Mouse (Mus musculus): ENCODE results near the gene Rpl15. TPM values are rescaled to one million over a fixed set of nuclear protein-coding genes. Genes with fewer than 3 reads are reported as not detected.
"Not testable (repeated sequence)": the region's sequence is repeated elsewhere in the genome, so short reads cannot be mapped to it uniquely, and the experiment has no call there.

The Rpl15 gene
- 100 to 1,000 TPM; 828 to 854 TPM for total RNA-seq (2021)

DNA sequence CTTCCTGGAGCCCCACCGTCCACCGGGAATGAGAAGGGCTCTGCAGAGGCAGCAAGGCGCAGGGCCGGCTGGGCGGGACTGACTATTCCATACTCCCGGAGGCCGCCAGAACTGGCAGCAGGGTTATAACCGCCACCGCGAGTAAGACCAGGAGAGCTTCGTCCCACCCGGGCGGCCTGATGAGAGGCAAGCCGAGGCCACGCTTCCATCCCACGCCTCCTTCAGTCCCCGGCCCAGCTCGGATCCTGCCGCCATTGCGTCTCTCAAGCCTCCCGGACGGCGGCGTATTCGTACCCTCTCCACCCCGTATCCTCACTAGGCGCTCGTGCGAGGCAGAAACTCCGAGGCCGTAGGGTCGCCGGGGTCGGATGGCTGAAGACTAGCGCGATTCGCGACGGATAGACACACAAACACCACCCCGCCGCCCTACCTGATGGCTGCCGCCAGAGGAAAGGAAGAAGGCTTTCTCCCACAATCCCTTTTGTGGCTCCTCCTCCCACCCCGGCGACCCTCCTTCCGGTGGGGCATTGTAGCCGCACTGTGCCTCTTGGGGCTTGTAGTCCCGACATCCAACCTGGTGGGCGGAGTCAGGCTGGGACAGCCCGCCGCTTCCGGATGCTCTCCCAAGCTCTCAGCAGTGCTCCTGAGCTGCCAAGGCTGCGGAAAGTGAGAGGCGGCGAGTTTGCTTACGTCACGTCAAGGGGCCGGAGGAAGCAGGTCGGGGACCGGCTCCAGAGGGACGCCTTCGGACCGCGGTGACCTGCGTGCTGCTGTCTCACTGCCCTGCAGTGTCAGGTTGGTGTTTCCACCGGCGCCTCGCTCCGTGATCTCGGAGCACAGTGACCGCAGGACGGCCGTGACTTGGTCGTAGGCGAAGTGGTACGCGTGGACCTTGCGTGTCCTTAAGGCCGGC, at the start of gene Rpl15, which contains the start of gene Nkiras1:
TSS of gene Rpl15 (minus strand) at position 863 of the 913 bp plus-strand sequence.
TSS of gene Nkiras1 (plus strand) at position 608 of the 913 bp plus-strand sequence.
- intact Hi-C loops (cut with DNase I): loop anchor here (10.0 kb wide), 1 partner anchor 234 kb away; no protein-coding TSS in a partner anchor
- peak; percentile 99 for DNase-seq

DNA sequence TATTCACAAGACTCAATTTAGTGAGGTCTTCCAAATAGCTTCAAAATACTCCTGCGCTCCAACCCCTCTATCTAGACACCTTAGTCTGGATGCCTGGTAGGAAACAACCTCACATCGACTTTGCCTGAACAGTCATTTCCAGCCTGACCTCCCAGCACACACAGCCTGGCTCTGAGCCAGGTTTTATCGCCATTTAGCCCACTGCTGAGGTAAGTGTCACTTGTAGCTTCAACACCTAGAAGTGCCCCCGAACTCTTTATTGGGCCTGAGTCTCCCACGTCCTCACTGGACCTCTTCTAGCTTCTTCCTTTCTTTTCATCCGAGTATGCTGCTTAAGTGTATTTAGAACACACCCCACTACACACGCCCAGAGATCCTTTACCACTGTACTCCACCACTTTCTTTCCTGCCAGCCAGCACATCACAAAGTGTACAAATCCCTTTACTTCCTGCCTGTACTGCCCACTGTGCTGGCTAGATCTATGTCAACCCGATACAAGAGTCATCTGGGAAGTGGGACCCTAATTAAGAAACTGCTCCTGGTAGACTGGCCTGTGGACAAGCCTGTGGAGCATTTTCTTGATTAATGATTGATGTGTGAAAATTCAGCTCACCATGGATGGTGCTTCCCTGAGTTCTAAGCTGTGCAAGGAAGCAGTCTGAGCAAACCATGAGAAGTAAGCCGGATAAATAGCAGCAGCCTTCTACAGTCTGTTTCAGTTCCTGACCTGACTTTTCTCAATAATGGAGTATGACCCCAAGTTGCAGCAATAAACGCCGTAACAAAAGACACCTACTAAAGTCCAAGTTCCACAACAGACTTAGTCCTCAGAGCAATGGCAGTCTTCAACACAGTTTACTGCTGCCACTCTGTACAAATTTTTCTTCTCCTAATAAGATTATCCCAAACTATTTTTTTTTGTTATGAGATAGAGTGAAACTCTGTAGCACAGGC, 46.5 kb upstream of the Rpl15 start:
- DNase-seq: no peak

GRCm38 (mm10) chr14:18304165-18304564, 33.0 kb upstream of the Rpl15 start:
- intact Hi-C loops (cut with DNase I): no loop called here
- no peak for DNase-seq

More for the DNA sequence above, 46.5 kb upstream of the Rpl15 start:
- intact Hi-C loops (cut with DNase I): no loop called here

- DNase-seq: peak; percentile 72
- intact Hi-C loops (cut with DNase I): no loop called here
Measured at GRCm38 (mm10) chr14:18303262-18303661, 32.1 kb upstream of the Rpl15 start.

DNA sequence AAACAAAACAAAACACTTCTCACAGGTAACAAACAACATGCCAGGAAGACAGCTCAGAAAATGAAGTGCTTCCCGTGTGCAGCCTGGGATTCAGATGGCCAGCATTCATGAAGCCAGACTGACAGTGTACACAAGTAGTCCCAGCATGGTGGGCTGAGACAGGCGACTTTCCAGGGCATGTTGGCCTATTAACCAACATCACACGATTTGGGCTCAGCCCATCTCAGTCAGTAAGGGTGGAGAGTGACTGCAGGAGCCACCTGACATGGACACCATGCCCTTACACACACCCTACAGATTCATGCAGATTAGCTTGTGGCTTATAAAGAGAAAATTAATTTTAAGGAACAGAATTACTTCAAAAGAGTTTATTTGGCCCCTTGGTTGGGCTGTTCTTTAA, 31.6 kb upstream of the Rpl15 start:
- intact Hi-C loops (cut with DNase I): no loop called here
- DNase-seq: no peak

GRCm38 (mm10) chr14:18301591-18301990, 30.4 kb upstream of the Rpl15 start:
- DNase-seq: no peak
- intact Hi-C loops (cut with DNase I): no loop called here

DNA sequence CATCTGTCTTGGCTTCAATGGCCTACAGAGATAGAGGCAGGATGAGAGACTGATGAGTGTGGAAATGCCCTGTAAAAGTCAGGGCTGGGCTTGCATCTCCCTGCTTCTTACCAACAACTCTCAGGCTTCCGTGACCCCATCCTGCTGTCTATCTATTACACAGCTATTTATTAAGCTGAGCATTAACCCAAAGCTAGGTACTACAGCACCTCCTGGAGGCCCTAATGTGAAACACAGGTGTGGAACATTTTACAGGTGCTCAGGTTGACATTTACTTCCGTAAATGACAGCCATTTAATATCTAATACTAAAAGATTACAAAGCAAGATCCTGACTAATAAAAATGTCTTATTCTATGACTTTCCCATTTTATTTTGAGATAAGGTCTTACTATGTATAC, 29.5 kb upstream of the Rpl15 start:
- intact Hi-C loops (cut with DNase I): no loop called here

GRCm38 (mm10) chr14:18298874-18299273, 27.7 kb upstream of the Rpl15 start:
- DNase-seq: no peak
- intact Hi-C loops (cut with DNase I): loop anchor here (10.0 kb wide), 1 partner anchor 56 kb away; no protein-coding TSS in a partner anchor

More for the DNA sequence above, 29.5 kb upstream of the Rpl15 start:
- DNase-seq: no peak

DNA sequence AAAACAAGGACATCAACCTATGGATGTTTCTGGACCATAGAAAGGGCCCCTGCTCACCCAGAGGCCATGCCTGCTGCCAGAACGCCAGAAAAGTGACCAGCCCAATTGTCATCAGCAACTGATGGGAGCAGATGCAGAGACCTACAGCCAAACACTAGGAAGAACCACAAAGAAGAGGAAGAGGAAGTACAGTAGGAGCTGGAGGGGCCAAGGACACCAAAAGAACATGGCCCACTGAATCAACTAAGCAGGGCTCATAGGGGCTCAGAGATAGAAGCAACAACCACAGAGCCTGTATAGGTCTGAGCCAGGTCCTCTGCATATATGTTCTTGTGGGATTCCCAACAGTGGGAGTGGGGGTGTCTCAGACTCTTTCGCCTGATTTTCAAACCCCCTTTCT, 26.2 kb upstream of the Rpl15 start:
- intact Hi-C loops (cut with DNase I): loop anchor here (10.0 kb wide), 1 partner anchor 57 kb away; no protein-coding TSS in a partner anchor
- DNase-seq: no peak

- intact Hi-C loops (cut with DNase I): loop anchor here (10.0 kb wide), 1 partner anchor 62 kb away; no protein-coding TSS in a partner anchor
- no peak for DNase-seq
Measured at GRCm38 (mm10) chr14:18292578-18292977, 21.4 kb upstream of the Rpl15 start.

- DNase-seq: no peak
- intact Hi-C loops (cut with DNase I): loop anchor here (10.0 kb wide), 1 partner anchor 63 kb away; no protein-coding TSS in a partner anchor
Measured at GRCm38 (mm10) chr14:18292111-18292510, 20.9 kb upstream of the Rpl15 start.

DNA sequence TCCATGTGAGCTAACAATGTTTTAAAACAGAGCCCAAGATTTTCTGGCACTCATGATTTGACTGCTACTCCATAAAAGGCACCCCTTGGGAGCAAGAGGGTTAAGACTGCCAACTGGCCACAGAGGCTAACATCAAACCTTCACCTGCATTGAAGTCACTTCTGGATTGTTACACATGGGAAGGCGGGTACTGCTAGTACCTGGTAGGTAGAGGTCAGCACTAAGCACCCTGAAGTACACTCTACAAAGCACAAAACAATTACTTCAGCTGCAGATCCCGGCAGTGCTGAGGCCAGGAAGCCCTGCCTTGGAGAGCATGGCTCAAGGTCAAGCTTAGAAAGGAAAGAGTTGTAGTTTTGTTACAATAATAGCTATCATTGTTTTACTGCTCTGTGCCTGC, 16.2 kb upstream of the Rpl15 start:
- no peak for DNase-seq
- intact Hi-C loops (cut with DNase I): no loop called here

GRCm38 (mm10) chr14:18286441-18286840, 15.2 kb upstream of the Rpl15 start:
- intact Hi-C loops (cut with DNase I): no loop called here
- no peak for DNase-seq

DNA sequence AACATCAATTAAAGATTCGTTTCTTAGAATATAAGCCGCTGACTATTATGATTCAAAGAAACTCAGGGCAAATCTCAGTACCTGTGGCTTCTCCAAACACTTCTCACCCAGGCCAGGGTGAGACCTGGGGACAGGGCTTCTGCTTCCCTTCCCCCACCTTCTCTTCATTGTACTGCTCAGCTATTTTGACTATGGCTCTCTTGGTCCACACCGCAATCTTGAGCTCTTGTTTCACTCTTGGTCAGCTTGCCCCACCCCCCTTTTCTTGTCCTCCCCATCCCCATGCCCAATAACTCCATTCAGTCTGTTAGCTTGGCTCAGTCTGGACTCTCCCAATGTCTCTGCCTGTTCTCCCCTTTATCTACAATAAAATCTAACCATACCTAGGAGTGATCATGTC, 14.3 kb upstream of the Rpl15 start:
- intact Hi-C loops (cut with DNase I): no loop called here
- DNase-seq: no peak

DNA sequence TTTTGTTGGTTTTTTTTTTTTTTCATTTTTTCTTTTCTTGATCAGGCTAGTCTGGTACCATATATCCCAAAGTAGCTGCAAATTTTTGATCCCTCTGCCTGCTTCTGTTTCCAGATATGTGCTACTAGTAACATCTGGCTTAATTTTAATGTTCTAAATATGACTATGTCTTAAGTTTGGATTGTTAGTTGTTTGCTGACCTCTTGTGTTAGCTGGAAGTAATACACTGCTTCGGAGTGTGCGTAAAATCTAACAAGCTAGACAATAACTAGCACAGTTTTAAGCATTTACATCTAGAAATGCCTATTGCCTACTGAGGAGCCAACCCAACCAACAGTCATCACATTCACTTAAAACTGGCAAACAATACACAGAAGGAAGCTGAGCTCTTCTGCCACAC, 13.4 kb upstream of the Rpl15 start:
- intact Hi-C loops (cut with DNase I): no loop called here

GRCm38 (mm10) chr14:18280375-18280774, 9.2 kb upstream of the Rpl15 start:
- intact Hi-C loops (cut with DNase I): no loop called here
- DNase-seq: no peak

More for the DNA sequence above, 13.4 kb upstream of the Rpl15 start:
- no peak for DNase-seq

- intact Hi-C loops (cut with DNase I): loop anchor here (10.0 kb wide), 1 partner anchor 230 kb away; no protein-coding TSS in a partner anchor
- DNase-seq: no peak
Measured at GRCm38 (mm10) chr14:18274526-18274925, 3.3 kb upstream of the Rpl15 start.

DNA sequence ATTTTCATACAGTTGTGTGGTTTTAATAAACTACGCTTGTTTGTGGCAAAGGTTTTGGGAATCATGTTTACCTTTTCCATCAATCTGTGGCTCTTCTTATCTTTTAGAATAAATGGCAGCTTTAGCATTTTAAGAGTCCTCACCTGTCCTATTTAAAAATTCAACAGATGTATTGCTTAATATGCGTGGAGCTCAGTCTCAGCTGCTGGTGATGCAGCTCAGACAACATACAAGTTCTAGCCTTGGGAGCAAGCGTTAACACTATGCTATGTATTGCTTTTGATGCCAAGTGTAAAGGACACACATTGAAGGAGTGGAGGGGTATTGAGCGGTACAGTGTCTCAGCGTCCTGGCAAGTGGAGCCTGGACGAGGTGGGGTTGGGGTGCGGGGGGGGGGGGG, 475 bp upstream of the Rpl15 start:
- intact Hi-C loops (cut with DNase I): loop anchor here (10.0 kb wide), 1 partner anchor 233 kb away; no protein-coding TSS in a partner anchor
- DNase-seq: no peak

DNA sequence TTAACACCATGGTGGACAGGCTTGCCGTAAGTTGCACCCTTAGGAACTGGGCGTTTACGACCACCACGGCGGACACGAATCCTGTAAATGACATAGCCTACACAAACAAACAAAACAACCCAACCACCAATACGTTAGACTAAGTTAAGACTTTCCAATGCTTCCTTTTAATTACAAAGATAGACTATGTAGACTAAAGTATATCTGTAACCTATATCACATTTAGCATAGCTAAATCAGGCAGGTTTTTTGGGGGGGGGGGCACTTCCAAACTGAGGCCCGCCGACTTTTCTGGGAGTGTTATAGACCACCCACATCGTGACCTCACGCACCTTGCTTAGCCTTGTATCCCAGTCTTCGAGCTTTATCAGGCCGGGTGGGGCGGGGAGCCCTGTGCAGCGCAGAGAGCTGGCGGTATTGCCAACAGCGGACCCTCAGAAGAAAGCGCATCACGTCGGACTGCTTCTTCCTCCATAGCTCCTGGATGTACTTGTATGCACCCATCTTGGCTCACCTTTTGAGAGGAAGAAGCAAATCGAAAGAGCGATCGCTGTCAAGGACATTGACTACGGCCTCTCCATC, 1.2 kb downstream of the Rpl15 start:
- not testable (repeated sequence) for DNase-seq
- intact Hi-C loops (cut with DNase I): loop anchor here (10.0 kb wide), 1 partner anchor 235 kb away; no protein-coding TSS in a partner anchor

DNA sequence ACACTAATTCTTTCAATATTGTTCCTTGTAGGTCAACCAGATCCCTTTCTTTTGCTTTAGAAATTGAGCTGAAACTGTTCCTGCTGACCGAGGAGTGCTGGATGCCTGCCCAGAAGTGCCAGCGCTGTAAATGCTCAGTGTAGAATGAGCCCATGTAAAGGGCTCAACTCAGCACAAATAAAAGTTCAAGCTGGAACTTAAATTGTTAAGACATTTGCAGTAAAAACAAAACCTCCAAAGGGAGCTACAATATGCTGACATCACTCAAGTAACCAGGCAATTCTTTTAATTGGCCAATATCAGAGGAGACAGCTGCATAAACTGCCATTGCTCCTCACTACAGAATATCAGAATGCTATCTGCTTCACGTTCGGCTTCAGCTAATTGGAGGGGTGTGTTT, 7.8 kb downstream of the Rpl15 start:
- peak; percentile 46 for DNase-seq

More for the DNA sequence above, 7.8 kb downstream of the Rpl15 start:
- intact Hi-C loops (cut with DNase I): no loop called here

Measured in left cerebral cortex, postnatal 4 days (tissue).